Mouse (Mus musculus) cortical plate, adult 2 months (tissue): ENCODE measurements around the gene Cdc20b.

ENCODE experiments used
- CTCF ChIP-seq: fragments of 200-500 bp; IDR thresholded peaks from 2 replicates; pipeline ENCODE4 v1.5.1; 2011; ENCODE audit warnings: mild to moderate bottlenecking, control low read depth, low read length; ENCODE audit not compliant: insufficient read depth; ENCODE audit errors: extremely low read depth
- POLR2A ChIP-seq: fragments of 200-500 bp; IDR thresholded peaks from 2 replicates; pipeline ENCODE4 v1.6.1; 2011; ENCODE audit warnings: mild to moderate bottlenecking, low read length, control low read depth; ENCODE audit not compliant: insufficient read depth; ENCODE audit errors: extremely low read depth

- no peak for TF ChIP-seq CTCF
- no peak for TF ChIP-seq POLR2A
These were observed 95.1 kb downstream of the Cdc20b start for GRCm38 (mm10) chr13:113129974-113130373.
